Mouse (Mus musculus): ENCODE results near the gene Gtpbp3. TPM values are rescaled to one million over a fixed set of nuclear protein-coding genes. Genes with fewer than 3 reads are reported as not detected.

Gtpbp3 gene
- total RNA-seq (2023): 10 to 100 TPM; 11.0 to 14.0 TPM

DNA sequence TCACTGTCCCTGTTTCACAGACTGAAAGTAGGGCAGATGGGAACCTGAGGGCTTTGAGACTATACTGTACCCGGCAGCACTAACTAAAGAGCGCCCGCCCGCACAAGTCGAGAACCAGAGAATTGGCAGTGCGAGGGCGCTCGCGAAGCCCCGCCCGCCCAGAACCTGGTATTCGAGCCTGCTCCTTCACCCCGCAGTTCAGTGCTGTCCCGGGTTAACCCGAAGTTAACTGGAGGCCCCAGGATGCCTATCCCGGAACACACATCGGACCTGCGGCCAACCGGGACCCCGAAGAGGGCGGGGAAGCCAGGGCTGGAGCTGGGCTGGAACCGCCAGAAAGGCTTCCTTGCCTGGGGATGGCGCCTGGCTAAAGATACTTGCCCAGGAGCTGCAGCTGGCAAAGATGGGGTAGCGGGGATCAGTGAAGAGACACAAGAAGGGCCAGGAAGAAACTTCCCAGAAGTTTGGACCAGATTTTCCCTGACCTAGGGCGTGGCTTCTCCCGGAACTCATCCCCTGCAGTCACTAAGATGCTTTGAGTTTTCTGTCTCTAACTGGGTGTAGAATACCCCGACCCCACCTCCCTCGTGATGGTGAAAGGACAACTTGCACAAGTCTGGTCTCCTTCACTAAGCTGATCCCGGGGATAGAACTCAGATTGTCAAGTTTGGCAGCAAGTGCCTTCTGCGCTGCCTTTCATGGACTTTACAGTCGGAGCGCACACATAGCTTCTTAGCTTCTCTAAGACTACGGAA, at the start of gene Gtpbp3:
Gtpbp3 (plus strand) TSS at position 413 of the 755 bp plus-strand sequence.

DNA sequence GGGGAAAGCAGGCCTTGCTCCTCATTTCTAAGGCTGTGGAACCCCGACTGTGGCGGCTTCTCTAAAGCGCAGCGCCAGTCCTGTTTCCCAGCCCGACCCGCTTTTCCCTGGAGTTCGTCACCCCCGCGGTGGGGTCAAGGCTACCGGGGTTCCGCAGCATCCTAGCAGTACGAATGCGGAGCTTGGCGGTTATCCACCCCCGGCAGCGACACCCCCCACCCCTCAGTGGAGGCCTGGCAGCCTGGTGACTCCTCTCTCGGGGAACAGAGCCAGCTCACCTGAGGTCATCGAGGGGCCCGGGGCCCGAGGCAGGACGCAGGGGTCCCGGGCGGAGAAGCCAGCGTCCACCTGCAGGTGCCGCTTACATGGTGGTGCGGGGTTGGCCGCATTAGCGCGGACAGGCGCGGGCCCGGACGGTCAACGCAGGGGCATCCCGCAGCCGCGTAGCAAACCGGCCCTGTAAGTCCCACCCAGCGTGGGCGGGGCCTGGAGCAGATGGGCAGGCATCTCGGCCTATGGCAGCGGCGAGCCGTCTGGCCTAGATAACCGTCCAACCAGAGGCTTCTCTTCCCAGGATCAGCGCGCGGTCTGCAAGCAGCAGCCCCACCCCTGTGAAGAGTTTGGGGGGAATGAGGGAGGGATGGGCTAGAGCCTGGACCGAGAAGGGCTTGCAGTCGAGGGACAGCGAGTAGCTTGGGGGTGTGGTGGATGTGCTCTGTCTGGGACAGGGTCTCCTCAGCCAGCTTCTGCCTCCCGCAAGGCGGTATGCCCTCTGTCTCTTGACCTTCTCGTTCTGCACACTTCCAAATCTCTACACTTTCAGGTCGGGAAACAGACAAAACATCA, 24.5 kb upstream of the Gtpbp3 start, which contains the start of gene Abhd8:
Abhd8 (minus strand) TSS at position 468 of the 846 bp plus-strand sequence.

DNA sequence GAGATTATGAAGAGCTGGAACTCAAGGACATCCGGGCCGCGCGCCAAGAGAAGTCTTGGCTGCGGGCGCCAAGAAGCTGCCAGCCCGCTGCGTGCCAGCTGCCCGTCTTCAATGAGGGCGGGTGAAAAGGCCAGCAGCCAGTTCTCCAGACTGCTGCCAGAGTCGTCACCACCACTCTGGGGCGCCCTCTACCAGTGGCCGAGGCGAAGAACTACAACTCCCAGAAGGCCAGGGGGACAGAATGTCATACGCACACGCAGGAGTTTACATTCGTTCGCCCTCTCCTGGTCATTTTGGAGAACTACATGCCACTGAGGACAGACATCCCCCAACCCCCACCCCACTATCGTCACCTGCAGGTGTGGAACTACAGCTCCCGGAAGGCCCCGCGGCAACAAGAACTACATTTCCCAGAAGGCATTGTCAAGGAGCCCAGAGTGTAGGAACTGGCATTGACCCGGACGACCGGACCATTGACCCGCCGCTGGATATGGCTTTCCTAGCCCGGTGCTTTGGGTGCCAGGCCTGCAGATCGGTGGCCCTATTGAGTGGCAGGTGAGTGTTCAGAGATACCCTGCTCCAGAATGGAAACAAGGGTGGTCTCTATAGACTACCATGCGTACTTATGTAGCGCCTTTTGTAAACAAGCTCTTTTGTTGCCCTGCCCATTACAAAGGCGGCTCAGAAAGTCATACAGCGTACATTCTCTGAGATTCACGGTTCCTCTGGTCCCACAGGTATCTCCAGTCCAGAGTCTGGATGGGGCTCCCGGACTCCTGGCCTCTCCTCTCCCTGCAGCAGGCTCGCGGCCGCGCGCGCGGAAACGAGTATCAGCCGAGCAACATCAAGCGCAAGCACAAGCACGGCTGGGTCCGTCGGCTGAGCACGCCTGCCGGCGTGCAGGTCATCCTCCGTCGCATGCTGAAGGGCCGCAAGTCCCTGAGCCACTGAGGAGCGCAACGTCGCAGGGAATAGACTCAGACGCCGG, 23.1 kb upstream of the Gtpbp3 start, which contains the start of gene Mrpl34:
Mrpl34 (plus strand) TSS at position 447 of the 988 bp plus-strand sequence.

DNA sequence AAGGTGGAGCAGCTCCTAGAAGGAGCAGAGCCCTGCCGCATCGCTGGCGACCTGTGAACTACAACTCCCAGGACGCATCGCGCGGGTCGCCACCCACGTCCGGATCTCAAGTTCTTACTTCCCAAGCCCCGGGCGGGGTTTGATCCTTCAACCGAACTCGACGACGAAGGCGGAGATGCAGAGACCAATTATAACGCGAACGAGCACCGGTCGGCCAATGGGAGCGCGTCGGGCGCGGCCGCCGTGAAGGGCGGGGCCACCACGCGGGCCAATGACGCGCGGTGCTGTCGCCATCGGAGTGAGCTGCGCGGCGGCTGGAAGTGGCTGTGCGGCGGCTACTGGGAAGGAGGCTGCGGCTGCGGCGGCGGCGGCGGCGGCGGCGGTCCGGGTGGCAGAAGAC, 19.0 kb upstream of the Gtpbp3 start, which contains the start of gene Dda1:
Dda1 (plus strand) TSS at position 284 of the 400 bp plus-strand sequence.

DNA sequence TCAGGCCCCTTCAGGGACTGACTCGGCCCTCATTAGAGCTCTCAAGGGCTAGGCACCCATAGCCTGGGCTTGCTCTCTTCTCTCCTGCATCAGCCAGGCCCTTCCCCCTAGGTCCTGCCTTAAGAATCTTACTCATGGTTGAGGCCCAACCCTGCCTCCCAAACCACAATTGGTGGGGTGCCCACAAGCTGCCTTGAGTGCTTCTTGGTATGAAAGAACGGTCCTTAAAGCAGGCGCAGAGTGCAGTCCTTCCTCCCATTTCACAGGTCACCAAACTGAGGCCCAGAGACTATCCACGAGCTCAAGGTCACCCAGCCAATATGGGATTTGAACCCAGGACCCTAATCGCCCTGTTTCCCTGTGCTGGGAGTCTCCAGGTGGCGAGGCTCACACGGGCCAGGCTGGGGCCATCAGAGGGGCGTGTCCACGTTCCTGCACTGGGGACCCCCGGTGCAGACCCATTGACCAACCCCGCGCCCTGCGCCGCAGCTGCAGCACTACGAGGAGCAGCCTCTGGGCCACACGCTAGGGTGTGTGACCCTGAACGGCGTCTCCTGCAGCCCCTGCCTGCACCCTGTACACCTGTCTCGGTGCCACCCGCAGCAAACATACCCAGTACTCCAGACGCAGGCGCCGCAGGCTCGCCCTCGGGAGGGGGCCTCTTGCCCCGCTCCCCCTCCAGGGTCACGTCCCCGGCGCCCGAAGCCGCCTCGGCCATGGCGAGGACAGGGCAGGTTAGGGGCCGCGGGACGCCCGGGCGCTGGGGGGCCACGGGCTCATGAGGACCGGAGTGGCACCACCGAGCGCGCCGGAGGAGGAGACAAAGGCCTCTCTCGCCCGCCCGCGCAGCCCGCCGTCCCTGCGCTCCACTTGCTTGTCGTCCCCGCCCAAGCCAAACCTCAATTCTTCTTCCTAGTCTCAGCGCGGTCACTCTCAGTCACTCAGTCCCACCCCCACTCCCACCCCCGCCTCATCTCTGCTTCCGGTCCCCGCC, 2.5 kb upstream of the Gtpbp3 start, which contains the start of gene Ano8:
Ano8 (minus strand) TSS at position 822 of the 994 bp plus-strand sequence.

DNA sequence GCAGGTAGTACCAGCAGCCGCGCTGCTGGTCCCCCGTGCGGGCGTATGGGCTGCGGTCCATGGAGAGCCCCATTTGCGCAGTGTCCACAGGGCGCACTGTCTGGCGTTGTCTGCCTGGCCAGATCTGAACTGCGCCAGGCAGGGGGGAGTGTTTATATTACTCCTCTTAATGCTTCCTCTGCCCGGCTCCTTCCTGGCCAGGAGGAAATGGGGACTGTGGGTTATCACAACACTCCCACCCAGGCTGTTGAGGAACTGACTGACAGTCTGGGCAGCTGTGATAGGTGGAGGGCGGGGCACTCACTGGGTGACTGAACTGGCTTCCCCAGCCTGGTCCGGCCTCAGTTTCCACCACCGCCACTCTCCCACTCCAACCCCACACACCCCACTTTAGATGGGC, 23.7 kb downstream of the Gtpbp3 start, which contains the start of gene Plvap:
Plvap (minus strand) TSS at position 109 of the 400 bp plus-strand sequence.

GRCm38 (mm10) chr8:71525226-71526050, 37.5 kb downstream of the Gtpbp3 start, which contains the start of gene Ccdc194:
TSS of gene Ccdc194 (minus strand) at chr8:71525711.

GRCm38 (mm10) chr8:71537028-71537867, 49.3 kb downstream of the Gtpbp3 start, which contains the start of gene Bst2:
TSS of gene Bst2 (minus strand) at chr8:71537456.

DNA sequence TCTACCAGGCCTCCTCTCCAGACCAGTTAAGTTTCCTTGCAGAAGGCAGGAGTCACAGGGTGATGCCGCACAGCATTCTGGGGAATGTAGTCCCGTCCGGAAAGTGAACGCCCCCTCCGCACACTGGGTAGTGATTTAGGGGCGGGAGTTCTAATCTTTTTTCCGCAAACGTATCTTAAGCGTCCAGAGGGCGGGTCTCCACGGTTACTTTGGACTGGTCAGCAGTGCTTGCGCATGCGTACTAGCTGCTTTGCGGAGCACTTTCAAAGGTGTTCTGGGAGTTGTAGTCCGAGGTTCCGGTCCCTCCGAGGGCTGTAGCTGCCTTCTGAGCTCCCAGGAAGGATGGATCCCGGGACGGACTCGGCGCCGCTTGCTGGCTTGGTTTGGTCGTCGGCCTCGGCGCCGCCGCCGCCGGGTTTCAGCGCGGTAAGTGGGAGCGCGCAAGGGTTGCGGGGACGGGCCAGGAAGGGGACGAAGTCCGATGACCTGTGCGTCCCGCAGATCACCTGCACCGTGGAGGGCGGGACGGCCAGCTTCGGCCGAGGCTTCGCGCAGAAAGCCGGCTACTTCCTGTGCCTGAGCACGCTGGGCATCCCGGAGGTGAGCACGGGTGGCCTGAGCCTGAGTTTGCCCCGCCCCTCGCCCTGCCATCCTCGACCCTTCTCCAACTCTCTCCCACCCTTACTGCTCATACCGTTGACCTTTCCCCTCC, 54.9 kb downstream of the Gtpbp3 start, which contains the start of gene Mvb12a:
Mvb12a (plus strand) TSS at position 291 of the 712 bp plus-strand sequence.

Other genes with a start within 250 kb of the Gtpbp3 start
- gene Myo9b, start 215.4 kb upstream of the Gtpbp3 start, total RNA-seq (2023): 100 to 1,000 TPM; 180 to 187 TPM
- 10 to 100 TPM; 59.4 to 61.7 TPM for gene Haus8, start 215.2 kb upstream of the Gtpbp3 start, total RNA-seq (2023)
- gene Use1, start 121.3 kb upstream of the Gtpbp3 start, total RNA-seq (2023): 100 to 1,000 TPM; 219 to 241 TPM
- 10 to 100 TPM; 16.6 to 25.2 TPM for gene Ocel1, start 116.8 kb upstream of the Gtpbp3 start, total RNA-seq (2023)
- gene Nr2f6, start 106.1 kb upstream of the Gtpbp3 start, total RNA-seq (2023): 10 to 100 TPM; 27.3 to 30.2 TPM
- 1 to 10 TPM; 2.0 to 3.8 TPM for gene Ushbp1, start 92.3 kb upstream of the Gtpbp3 start, total RNA-seq (2023)
- 10 to 100 TPM; 63.3 to 81.3 TPM for gene Babam1, start 91.2 kb upstream of the Gtpbp3 start, total RNA-seq (2023)
- gene Ankle1, start 82.1 kb upstream of the Gtpbp3 start, total RNA-seq (2023): under 1 TPM in 1 of 2 experiments, not detected in 1; 0.43 TPM
- gene Abhd8, start 24.4 kb upstream of the Gtpbp3 start, total RNA-seq (2023): 1 to 10 TPM; 6.3 to 8.4 TPM
- 10 to 100 TPM; 33.8 to 34.0 TPM for gene Mrpl34, start 23.1 kb upstream of the Gtpbp3 start, total RNA-seq (2023)
- 10 to 100 TPM; 76.1 to 77.5 TPM for gene Dda1, start 18.9 kb upstream of the Gtpbp3 start, total RNA-seq (2023)
- gene Ano8, start 2.1 kb upstream of the Gtpbp3 start, total RNA-seq (2023): 10 to 100 TPM in 1 of 2 experiments, 1 to 10 TPM in 1; 8.5 to 10.6 TPM
- under 1 TPM; 0.39 to 0.52 TPM for gene Plvap, start 23.6 kb downstream of the Gtpbp3 start, total RNA-seq (2023)
- gene Ccdc194, start 37.6 kb downstream of the Gtpbp3 start, total RNA-seq (2023): not detected
- 10 to 100 TPM; 79.0 to 83.2 TPM for gene Bst2, start 49.4 kb downstream of the Gtpbp3 start, total RNA-seq (2023)
- 10 to 100 TPM; 36.8 to 45.1 TPM for gene Mvb12a, start 54.8 kb downstream of the Gtpbp3 start, total RNA-seq (2023)
- gene Tmem221, start 70.8 kb downstream of the Gtpbp3 start, total RNA-seq (2023): 1 to 10 TPM; 1.2 to 2.1 TPM
- gene Nxnl1, start 78.5 kb downstream of the Gtpbp3 start, total RNA-seq (2023): not detected
- 1 to 10 TPM; 3.9 to 5.8 TPM for gene Slc27a1, start 80.8 kb downstream of the Gtpbp3 start, total RNA-seq (2023)
- 10 to 100 TPM; 84.7 to 86.7 TPM for gene Pgls, start 104.1 kb downstream of the Gtpbp3 start, total RNA-seq (2023)
- 1 to 10 TPM; 4.3 to 6.5 TPM for gene Fam129c, start 109.5 kb downstream of the Gtpbp3 start, total RNA-seq (2023)
- gene Colgalt1, start 122.9 kb downstream of the Gtpbp3 start, total RNA-seq (2023): 100 to 1,000 TPM; 129 to 131 TPM
- gene Unc13a, start 183.7 kb downstream of the Gtpbp3 start, total RNA-seq (2023): 1 to 10 TPM; 1.1 to 1.3 TPM
- gene Jak3, start 188.2 kb downstream of the Gtpbp3 start, total RNA-seq (2023): 10 to 100 TPM; 32.0 to 37.6 TPM
- gene Insl3, start 201.1 kb downstream of the Gtpbp3 start, total RNA-seq (2023): 10 to 100 TPM; 11.5 to 14.2 TPM
- under 1 TPM; 0.61 to 0.66 TPM for gene B3gnt3, start 213.7 kb downstream of the Gtpbp3 start, total RNA-seq (2023)
- 10 to 100 TPM; 21.1 to 26.8 TPM for gene Fcho1, start 237.6 kb downstream of the Gtpbp3 start, total RNA-seq (2023)

Data from monocyte, adult 59 days (primary cell).